Mouse (Mus musculus): ENCODE results near the gene Retsat.
A peak's percentile ranks its signal among the peaks of the same experiment; 100 is the strongest.

GRCm38 (mm10) chr6:72655309-72656052 is 57.2 kb downstream of the Retsat start:
- no peak for TF ChIP-seq CTCF (IDR thresholded peaks at IDR 0.05; ENCODE audit: low read depth)
- peak; percentile 91 for TF ChIP-seq EP300 (optimal IDR thresholded peaks at IDR 0.05)

Data from stomach, postnatal 0 days (tissue).